Mouse (Mus musculus) embryonic facial prominence, embryonic 11.5 days (tissue): ENCODE measurements around the gene Apol8. TPM values are rescaled to one million over a fixed set of nuclear protein-coding genes. Genes with fewer than 3 reads are reported as not detected.

Experiments used
- ATAC-seq: fragments of 200-750 bp; cut with Nextera tagmentation; replicated peaks from 2 replicates; pipeline ENCODE4 v1.8.0; 2017; ENCODE audit warnings: low read depth; ENCODE audit not compliant: insufficient number of reproducible peaks, low FRiP score, low TSS enrichment
- DNase-seq: peaks from one replicate; pipeline ENCODE4 v3.0.0-alpha.2; 2015; ENCODE audit warnings: low spot score
- H3K27ac ChIP-seq: fragments of 300-500 bp; sonication (generic); replicated peaks from 2 replicates; pipeline ENCODE4 v1.5.1; 2014; ENCODE audit warnings: mild to moderate bottlenecking, low read depth, low read length, control low read depth
- H3K27me3 ChIP-seq: fragments of 300-500 bp; sonication (generic); 2 replicates; pipeline ENCODE4 v1.6.1; 2014; ENCODE audit warnings: mild to moderate bottlenecking, low read length, moderate library complexity, mixed read lengths; ENCODE audit not compliant: control insufficient read depth, insufficient read depth
- H3K36me3 ChIP-seq: fragments of 300-500 bp; sonication (generic); replicated peaks from 2 replicates; pipeline ENCODE4 v1.6.1; 2014; ENCODE audit warnings: low read depth, mild to moderate bottlenecking, low read length, moderate library complexity, mixed read lengths; ENCODE audit not compliant: control insufficient read depth, insufficient read depth
- H3K4me1 ChIP-seq: fragments of 300-500 bp; sonication (generic); 2 replicates; pipeline ENCODE4 v1.6.1; 2014; ENCODE audit warnings: low read length, mixed read lengths; ENCODE audit not compliant: control insufficient read depth, insufficient read depth
- H3K4me2 ChIP-seq: fragments of 300-500 bp; sonication (generic); 2 replicates; pipeline ENCODE4 v1.6.1; 2014; ENCODE audit warnings: low read depth, mild to moderate bottlenecking, control low read depth, low read length, moderate library complexity
- H3K4me3 ChIP-seq: fragments of 300-500 bp; sonication (generic); 2 replicates; pipeline ENCODE4 v1.5.1; 2014; ENCODE audit warnings: low read depth, low read length, control low read depth
- H3K9ac ChIP-seq: fragments of 300-500 bp; sonication (generic); replicated peaks from 2 replicates; pipeline ENCODE4 v1.6.1; 2014; ENCODE audit warnings: mild to moderate bottlenecking, control low read depth, low read length
- H3K9me3 ChIP-seq: fragments of 300-500 bp; sonication (generic); replicated peaks from 2 replicates; pipeline ENCODE4 v1.6.1; 2016; ENCODE audit warnings: mild to moderate bottlenecking, low read length, inconsistent platforms, mixed read lengths; ENCODE audit not compliant: control insufficient read depth
- WGBS: fragments of 180-500 bp; shearing (Covaris S2); extraction: QIAGEN DNeasy Blood & Tissue Kit; methylation state at CpG from one replicate; pipeline ENCODE4 v1.1.7; 2014; 5-methylcytosine and 5-hydroxymethylcytosine counted together
- polyA plus RNA-seq: library from polyadenylated mRNA; unstranded; fragments of >200 nt; fragmentation: Nextera tagmentation; extraction: Ambion mirVana; gene quantifications from 2 replicates; pipeline ENCODE4 v1.2.1, GENCODE M21; 2014

The Apol8 gene
- polyA plus RNA-seq, 1 experiment from 2014 or later = 0.29 TPM

DNA sequence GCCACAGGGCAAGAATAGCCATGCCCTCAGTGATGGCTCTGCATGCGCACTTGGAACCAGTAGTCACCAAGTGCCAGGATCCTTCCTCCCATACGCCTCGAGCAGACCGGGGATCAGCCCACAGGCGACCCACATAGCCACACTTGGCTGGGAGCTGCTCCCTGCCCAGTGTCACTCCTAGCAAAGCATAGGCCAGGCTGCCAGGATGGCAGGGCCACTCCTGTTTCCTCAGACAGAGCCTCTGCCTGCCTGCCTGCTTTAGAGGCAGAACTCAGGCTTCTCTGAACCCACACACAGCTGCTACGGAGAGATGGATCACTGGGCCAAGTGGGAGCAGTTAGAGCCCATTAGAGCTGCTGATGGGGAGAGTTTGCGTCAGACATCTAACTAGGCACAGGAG lies 36.8 kb upstream of the Apol8 start:
- Histone ChIP-seq H3K9me3 (no peaks in the 10 kb centered on the region), H3K27me3 (no peaks in the 10 kb centered on the region), H3K27ac (no peak overlapping the region), H3K36me3 (peaks cover 7% of the 10 kb centered on the region), H3K4me2 (no peak overlapping the region), H3K9ac (no peak overlapping the region), H3K4me1 (peaks cover 2% of the 10 kb centered on the region), H3K4me3 (no peak overlapping the region)
- DNase-seq = no peak
- 93% methylated on average over 7 of the region's 7 CpGs for WGBS
- ATAC-seq = no peak

DNA sequence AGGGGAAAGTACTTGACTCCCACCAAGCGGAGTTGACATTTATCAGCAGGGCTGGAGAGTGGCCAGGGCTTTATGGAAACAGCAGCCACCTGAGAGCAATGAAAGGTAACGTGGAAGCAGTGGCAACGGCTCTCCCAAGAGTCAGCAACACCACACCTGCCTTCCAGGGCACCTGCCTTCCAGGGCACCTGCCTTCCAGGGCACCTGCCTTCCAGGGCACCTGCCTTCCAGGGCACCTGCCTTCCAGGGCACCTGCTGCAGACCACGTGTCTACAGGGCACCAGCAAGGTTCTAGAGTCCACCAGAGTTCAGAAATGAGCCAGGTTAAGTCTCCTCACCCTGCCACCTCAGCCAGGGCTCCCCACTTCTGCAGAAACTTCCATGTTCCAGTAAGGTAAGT lies 36.3 kb upstream of the Apol8 start:
- no peak overlapping the region for H3K9ac ChIP-seq
- ATAC-seq (no peak), DNase-seq (no peak)
- H3K36me3 ChIP-seq = peaks cover 7% of the 10 kb centered on the region
- H3K4me3 ChIP-seq = no peak overlapping the region
- H3K4me1 ChIP-seq = no peaks in the 10 kb centered on the region
- H3K4me2 ChIP-seq = no peak overlapping the region
- no peak overlapping the region for H3K27ac ChIP-seq
- 91% methylated on average over 4 of the region's 4 CpGs for WGBS
- no peaks in the 10 kb centered on the region for H3K9me3 ChIP-seq
- H3K27me3 ChIP-seq = no peaks in the 10 kb centered on the region

DNA sequence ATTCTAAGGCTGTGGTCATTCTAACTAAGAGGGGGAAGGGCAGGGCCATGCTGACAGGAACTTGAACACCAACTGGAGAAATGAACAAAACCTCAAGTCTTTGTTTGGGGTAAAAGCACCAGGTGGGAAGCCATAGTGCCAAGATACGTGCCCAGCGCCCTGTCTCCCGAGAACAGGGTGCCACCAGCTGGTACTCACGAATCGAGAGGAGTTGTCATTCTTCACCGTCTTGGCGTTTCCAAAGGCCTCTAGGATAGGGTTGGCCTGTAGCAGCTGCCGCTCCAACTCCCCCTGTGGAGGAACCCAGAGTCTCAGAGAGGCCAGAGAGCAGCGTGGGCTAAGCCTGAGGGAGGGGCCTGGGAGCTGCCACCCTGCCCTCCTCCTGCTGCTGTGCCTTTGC lies 35.3 kb upstream of the Apol8 start:
- no peaks in the 10 kb centered on the region for H3K27me3 ChIP-seq
- DNase-seq (no peak), ATAC-seq (no peak)
- no peak overlapping the region for H3K9ac ChIP-seq
- no peak overlapping the region for H3K4me2 ChIP-seq
- no peaks in the 10 kb centered on the region for H3K9me3 ChIP-seq
- H3K4me1 ChIP-seq = no peaks in the 10 kb centered on the region
- no peak overlapping the region for H3K27ac ChIP-seq
- peaks cover 7% of the 10 kb centered on the region for H3K36me3 ChIP-seq
- H3K4me3 ChIP-seq = no peak overlapping the region
- 88% methylated on average over 9 of the region's 9 CpGs for WGBS

DNA sequence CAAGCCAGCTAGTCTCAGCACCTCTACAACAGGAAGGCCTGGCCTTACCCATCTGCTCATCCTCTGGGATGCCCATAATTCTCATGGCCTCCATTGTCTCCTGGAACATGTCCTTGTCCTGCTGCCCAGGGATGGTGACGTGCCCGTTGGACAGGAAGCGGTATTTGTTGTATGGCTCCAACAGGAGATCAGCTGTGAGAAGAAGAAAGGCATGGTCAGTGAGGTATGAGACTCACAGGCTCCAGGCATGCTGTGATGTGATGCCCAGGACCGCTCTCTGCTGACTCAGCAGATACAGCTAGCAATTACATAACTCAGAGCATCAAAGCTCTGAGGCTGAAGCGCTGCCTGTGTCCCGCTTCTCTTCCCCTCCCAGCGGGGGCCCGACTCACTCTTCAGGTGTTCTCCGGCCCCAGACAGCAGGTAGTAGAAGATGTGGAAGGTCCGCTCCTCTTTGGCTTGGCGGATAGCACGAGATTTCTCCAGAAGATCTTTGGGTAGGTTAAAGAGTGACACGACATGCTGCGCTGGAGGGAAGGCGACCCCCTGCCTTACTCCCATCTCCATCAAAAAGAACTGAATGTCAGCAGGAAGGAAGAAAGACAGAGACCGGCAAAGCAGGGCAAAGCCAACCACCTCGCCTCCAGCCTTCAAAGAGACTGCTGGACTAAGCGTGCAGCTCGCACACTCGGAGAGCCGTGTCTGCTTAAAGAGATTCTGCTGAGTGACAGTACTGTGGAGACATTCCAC lies 34.0 kb upstream of the Apol8 start:
- Histone ChIP-seq H3K9ac (no peak overlapping the region), H3K4me2 (no peak overlapping the region), H3K27me3 (no peaks in the 10 kb centered on the region), H3K27ac (no peak overlapping the region), H3K4me1 (no peaks in the 10 kb centered on the region), H3K36me3 (peaks cover 10% of the 10 kb centered on the region), H3K4me3 (no peak overlapping the region), H3K9me3 (no peaks in the 10 kb centered on the region)
- no peak for ATAC-seq
- no peak for DNase-seq
- WGBS = 91% methylated on average over 21 of the region's 21 CpGs

DNA sequence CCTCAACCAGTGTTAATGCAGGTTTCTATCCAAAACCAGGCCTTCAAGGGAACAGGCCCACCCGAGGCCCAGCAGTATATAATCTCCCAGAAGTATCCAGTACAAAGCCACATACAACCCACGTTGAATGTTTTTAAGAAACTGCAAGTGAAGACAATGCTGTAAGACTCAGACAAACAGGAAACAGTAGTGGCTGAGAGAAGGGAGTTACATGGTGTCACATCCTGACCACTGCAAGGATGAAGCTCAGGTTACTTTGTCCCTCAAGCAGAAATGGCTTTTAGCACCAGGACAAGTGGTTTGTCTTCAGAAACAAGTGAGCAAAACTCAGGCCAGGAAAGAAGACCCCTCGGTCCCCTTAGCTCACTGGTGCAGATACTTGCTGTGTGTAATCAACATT lies 32.4 kb upstream of the Apol8 start:
- H3K27ac ChIP-seq = no peak overlapping the region
- H3K9ac ChIP-seq = no peak overlapping the region
- no peak for DNase-seq
- no peak overlapping the region for H3K4me3 ChIP-seq
- no peaks in the 10 kb centered on the region for H3K9me3 ChIP-seq
- H3K27me3 ChIP-seq = no peaks in the 10 kb centered on the region
- no peak for ATAC-seq
- 85% methylated on average over 3 of the region's 3 CpGs for WGBS
- no peaks in the 10 kb centered on the region for H3K4me1 ChIP-seq
- no peak overlapping the region for H3K4me2 ChIP-seq
- H3K36me3 ChIP-seq = peaks cover 10% of the 10 kb centered on the region

DNA sequence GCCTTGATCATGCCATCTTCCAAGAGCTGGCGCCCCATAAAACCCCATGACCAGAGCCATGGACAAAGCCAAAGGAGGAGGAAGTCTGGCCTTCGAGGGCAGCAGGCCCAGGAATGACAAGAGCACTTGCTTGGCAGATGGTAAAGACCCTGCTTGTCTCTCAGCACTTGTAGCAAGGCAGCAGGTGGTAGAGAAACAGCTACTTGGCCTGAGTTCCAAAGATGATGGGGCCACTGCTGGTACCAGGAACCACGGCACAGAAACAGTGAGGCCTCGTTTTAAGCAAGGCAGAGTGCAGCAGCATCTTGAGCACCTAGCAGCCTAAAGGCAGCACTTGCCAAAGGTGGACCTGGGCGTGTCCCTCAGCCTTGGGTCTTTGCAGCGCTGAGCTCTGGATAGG lies 31.6 kb upstream of the Apol8 start:
- H3K27ac ChIP-seq = no peak overlapping the region
- ATAC-seq (no peak), DNase-seq (no peak)
- H3K9ac ChIP-seq = no peak overlapping the region
- no peak overlapping the region for H3K4me2 ChIP-seq
- 85% methylated on average over 6 of the region's 6 CpGs for WGBS
- no peaks in the 10 kb centered on the region for H3K9me3 ChIP-seq
- no peaks in the 10 kb centered on the region for H3K27me3 ChIP-seq
- H3K4me1 ChIP-seq = no peaks in the 10 kb centered on the region
- peaks cover 10% of the 10 kb centered on the region for H3K36me3 ChIP-seq
- H3K4me3 ChIP-seq = no peak overlapping the region

DNA sequence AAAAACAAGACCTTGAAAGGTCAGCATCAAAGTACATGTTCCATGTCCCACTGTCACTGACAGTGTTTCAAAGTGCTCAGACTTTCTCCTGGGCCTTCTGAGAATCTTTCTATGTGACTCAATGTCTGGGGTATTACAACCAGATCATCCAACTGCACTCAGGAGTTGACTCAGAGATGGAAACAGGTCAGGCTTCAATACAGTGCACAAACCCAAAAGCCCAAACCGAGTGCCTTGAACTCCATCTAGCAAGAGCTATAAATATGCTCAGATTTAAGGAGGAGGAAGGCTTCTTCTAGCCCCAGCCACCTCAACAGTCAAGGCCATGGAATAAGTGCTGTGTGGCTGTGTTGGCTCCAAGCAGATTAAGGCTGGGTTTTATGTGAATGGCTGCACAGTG lies 29.0 kb upstream of the Apol8 start:
- no peak for DNase-seq
- 91% methylated on average over 1 of the region's 1 CpGs for WGBS
- no peak overlapping the region for H3K4me2 ChIP-seq
- H3K36me3 ChIP-seq = peaks cover 16% of the 10 kb centered on the region
- no peak overlapping the region for H3K4me3 ChIP-seq
- no peaks in the 10 kb centered on the region for H3K4me1 ChIP-seq
- ATAC-seq = no peak
- H3K9me3 ChIP-seq = no peaks in the 10 kb centered on the region
- H3K9ac ChIP-seq = no peak overlapping the region
- no peaks in the 10 kb centered on the region for H3K27me3 ChIP-seq
- no peak overlapping the region for H3K27ac ChIP-seq

DNA sequence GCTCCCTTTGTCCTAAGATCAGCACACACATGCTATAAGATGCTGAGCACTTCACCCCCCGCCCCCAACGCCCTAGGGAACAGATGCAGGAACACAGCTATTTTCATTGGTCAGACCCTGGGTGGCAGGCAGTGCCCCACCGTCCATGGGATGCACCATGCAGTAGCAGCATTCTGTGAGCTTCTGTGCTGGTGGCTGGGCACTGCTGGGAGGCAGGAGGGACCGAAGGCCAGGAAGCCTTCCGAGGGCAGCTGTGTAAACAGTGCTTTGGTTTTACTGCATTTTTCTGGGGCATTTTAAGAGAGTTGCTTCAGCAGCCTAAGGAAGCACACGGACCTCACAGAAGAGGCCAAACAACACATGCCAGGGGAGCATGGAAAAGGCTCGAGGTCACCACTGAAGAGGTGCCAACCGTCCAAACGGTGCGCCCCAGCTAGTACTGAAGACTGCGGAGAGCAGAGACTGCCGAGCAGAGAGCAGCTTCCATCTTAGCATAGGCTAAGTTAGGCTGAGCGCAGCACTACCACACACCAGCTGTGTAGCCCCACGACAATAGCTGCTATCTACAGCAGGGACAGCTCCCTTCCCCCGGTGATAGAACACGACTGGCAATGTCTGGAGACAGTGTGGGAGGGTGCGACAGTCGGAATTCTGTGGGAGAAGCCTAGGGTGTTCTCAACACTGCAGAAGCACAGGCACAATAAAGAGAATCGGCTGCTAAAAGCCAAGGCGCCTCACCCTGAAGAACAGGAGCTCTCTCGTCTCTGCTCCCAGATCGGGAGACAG lies 27.4 kb upstream of the Apol8 start:
- ATAC-seq (no peak), DNase-seq (no peak)
- Histone ChIP-seq H3K9me3 (no peaks in the 10 kb centered on the region), H3K4me1 (no peaks in the 10 kb centered on the region), H3K4me2 (no peak overlapping the region), H3K27ac (no peak overlapping the region), H3K4me3 (no peak overlapping the region), H3K36me3 (peaks cover 9% of the 10 kb centered on the region), H3K27me3 (no peaks in the 10 kb centered on the region), H3K9ac (no peak overlapping the region)
- WGBS = 68% methylated on average over 22 of the region's 22 CpGs
